Mouse (Mus musculus) megakaryocyte progenitor cell, adult 5-6 weeks (primary cell): ENCODE data around the gene Olfr1335. TPM values are rescaled to one million over a fixed set of nuclear protein-coding genes. Genes with fewer than 3 reads are reported as not detected.
"Not testable (repeated sequence)": the region's sequence is repeated elsewhere in the genome, so short reads cannot be mapped to it uniquely, and the experiment has no call there.

Source experiments
- ATAC-seq: replicated peaks from 2 replicates; pipeline ENCODE4 v1.8.0; 2016; ENCODE audit warnings: mild to moderate bottlenecking, moderate TSS enrichment, inconsistent platforms; ENCODE audit not compliant: poor library complexity
- total RNA-seq, 2 experiments: library from RNA; stranded (forward) in 1 of 2; stranded (reverse) in 1 of 2; fragments of 157-497, 149-512 nt in 1 of 2; fragments of 200-1000 nt in 1 of 2; gene quantifications; 2 replicates each; pipeline versions ENCODE4 v1.2.3 to v1.2.4; 2015 to 2017

Olfr1335 gene
- total RNA-seq (2015) (not detected in 2 replicates), total RNA-seq (2017) (not detected in 2 replicates)

GRCm38 (mm10) chr4:118809844-118810243 lies at the start of gene Olfr1335:
TSS of gene Olfr1335 (minus strand) at chr4:118809944.
- ATAC-seq, result no peak

GRCm38 (mm10) chr4:118836179-118836578 lies 26.4 kb upstream of the Olfr1335 start, which contains the start of gene Olfr1333:
TSS of gene Olfr1333 (minus strand) at chr4:118836279.
- ATAC-seq, result no peak

- ATAC-seq, result no peak
These were observed 9.2 kb upstream of the Olfr1335 start for GRCm38 (mm10) chr4:118818921-118819320.

GRCm38 (mm10) chr4:118792796-118793195 lies 16.9 kb downstream of the Olfr1335 start:
- ATAC-seq, result not testable (repeated sequence)

GRCm38 (mm10) chr4:118782486-118782885 lies 27.3 kb downstream of the Olfr1335 start, which contains the start of gene Olfr1337:
TSS of gene Olfr1337 (minus strand) at chr4:118782586.
- no peak for ATAC-seq

Other genes starting within 250 kb of the Olfr1335 start
- 1.2 and 1.5 TPM in 2 replicates for gene Cfap57, start 189.2 kb downstream of the Olfr1335 start, total RNA-seq (2015)
- gene Cfap57, start 189.2 kb downstream of the Olfr1335 start, total RNA-seq (2017), result 3.5 and 4.3 TPM in 2 replicates
- 144 and 146 TPM in 2 replicates for gene Ebna1bp2, start 189.1 kb downstream of the Olfr1335 start, total RNA-seq (2015)
- 133 and 168 TPM in 2 replicates for gene Ebna1bp2, start 189.1 kb downstream of the Olfr1335 start, total RNA-seq (2017)
- gene Olfr62, start 151.0 kb downstream of the Olfr1335 start, total RNA-seq (2015), result not detected in 2 replicates
- gene Olfr62, start 151.0 kb downstream of the Olfr1335 start, total RNA-seq (2017), result not detected in 2 replicates
- not detected in 2 replicates for gene Olfr1342, start 117.2 kb downstream of the Olfr1335 start, total RNA-seq (2015)
- gene Olfr1342, start 117.2 kb downstream of the Olfr1335 start, total RNA-seq (2017), result not detected in 2 replicates
- gene Olfr1341, start 106.4 kb downstream of the Olfr1335 start, total RNA-seq (2015), result not detected in 2 replicates
- gene Olfr1341, start 106.4 kb downstream of the Olfr1335 start, total RNA-seq (2017), result not detected in 2 replicates
- gene Olfr1340, start 89.8 kb downstream of the Olfr1335 start, total RNA-seq (2015), result not detected in 2 replicates
- not detected in 2 replicates for gene Olfr1340, start 89.8 kb downstream of the Olfr1335 start, total RNA-seq (2017)
- gene Olfr1339, start 77.8 kb downstream of the Olfr1335 start, total RNA-seq (2015), result not detected in 2 replicates
- not detected in 2 replicates for gene Olfr1339, start 77.8 kb downstream of the Olfr1335 start, total RNA-seq (2017)
- not detected in 2 replicates for gene Olfr1338, start 51.2 kb downstream of the Olfr1335 start, total RNA-seq (2015)
- not detected in 2 replicates for gene Olfr1338, start 51.2 kb downstream of the Olfr1335 start, total RNA-seq (2017)
- gene Olfr1337, start 27.4 kb downstream of the Olfr1335 start, total RNA-seq (2015), result not detected in 2 replicates
- not detected in 2 replicates for gene Olfr1337, start 27.4 kb downstream of the Olfr1335 start, total RNA-seq (2017)
- gene Olfr1333, start 26.3 kb upstream of the Olfr1335 start, total RNA-seq (2015), result not detected in 2 replicates
- gene Olfr1333, start 26.3 kb upstream of the Olfr1335 start, total RNA-seq (2017), result not detected in 2 replicates
- gene Olfr1331, start 54.7 kb upstream of the Olfr1335 start, total RNA-seq (2015), result not detected in 2 replicates
- gene Olfr1331, start 54.7 kb upstream of the Olfr1335 start, total RNA-seq (2017), result not detected in 2 replicates
- gene Olfr1330, start 78.7 kb upstream of the Olfr1335 start, total RNA-seq (2015), result not detected in 2 replicates
- gene Olfr1330, start 78.7 kb upstream of the Olfr1335 start, total RNA-seq (2017), result not detected in 2 replicates
- gene Olfr1329, start 107.5 kb upstream of the Olfr1335 start, total RNA-seq (2015), result not detected in 2 replicates
- not detected in 2 replicates for gene Olfr1329, start 107.5 kb upstream of the Olfr1335 start, total RNA-seq (2017)
- gene Olfr1328, start 128.7 kb upstream of the Olfr1335 start, total RNA-seq (2015), result 0.02 TPM in 1 of 2 replicates, not detected in the other
- gene Olfr1328, start 128.7 kb upstream of the Olfr1335 start, total RNA-seq (2017), result not detected in 2 replicates
- not detected in 2 replicates for gene Lao1, start 151.6 kb upstream of the Olfr1335 start, total RNA-seq (2015)
- not detected in 2 replicates for gene Lao1, start 151.6 kb upstream of the Olfr1335 start, total RNA-seq (2017)